Mouse (Mus musculus) embryonic facial prominence, embryonic 14.5 days (tissue): ENCODE data around the gene Mvb12a. TPM values are rescaled to one million over a fixed set of nuclear protein-coding genes. Genes with fewer than 3 reads are reported as not detected.

Experiments
- ATAC-seq: fragments of 200-750 bp; cut with Nextera tagmentation; 2 replicates; pipeline ENCODE4 v1.8.0; 2017; ENCODE audit warnings: low read depth, moderate number of reproducible peaks, moderate TSS enrichment
- DNase-seq: peaks from one replicate; pipeline ENCODE4 v3.0.0-alpha.2; 2015; ENCODE audit warnings: low spot score
- H3K27ac ChIP-seq: fragments of 300-500 bp; sonication (generic); replicated peaks from 2 replicates; pipeline ENCODE4 v1.5.1; 2014; ENCODE audit warnings: low read depth, mild to moderate bottlenecking, low read length, moderate library complexity
- H3K27me3 ChIP-seq: fragments of 300-500 bp; sonication (generic); replicated peaks from 2 replicates; pipeline ENCODE4 v1.6.1; 2014; ENCODE audit warnings: low read length; ENCODE audit not compliant: control insufficient read depth, insufficient read depth
- H3K36me3 ChIP-seq: fragments of 300-500 bp; sonication (generic); 2 replicates; pipeline ENCODE4 v1.6.1; 2014; ENCODE audit warnings: low read length, mixed read lengths; ENCODE audit not compliant: control insufficient read depth, insufficient read depth
- H3K4me1 ChIP-seq: fragments of 300-500 bp; sonication (generic); 2 replicates; pipeline ENCODE4 v1.6.1; 2014; ENCODE audit warnings: antibody characterized with exemption, low read length; ENCODE audit not compliant: control insufficient read depth, insufficient read depth
- H3K4me2 ChIP-seq: fragments of 300-500 bp; sonication (generic); 2 replicates; pipeline ENCODE4 v1.6.1; 2014; ENCODE audit warnings: low read depth, mild to moderate bottlenecking, low read length, moderate library complexity, mixed read lengths
- H3K4me3 ChIP-seq: fragments of 300-500 bp; sonication (generic); 2 replicates; pipeline ENCODE4 v1.5.1; 2014; ENCODE audit warnings: low read depth, mild to moderate bottlenecking, low read length
- H3K9ac ChIP-seq: fragments of 300-500 bp; sonication (generic); 2 replicates; pipeline ENCODE4 v1.6.1; 2014; ENCODE audit warnings: low read depth, mild to moderate bottlenecking, low read length, moderate library complexity, mixed read lengths
- H3K9me3 ChIP-seq: fragments of 300-500 bp; sonication (generic); 2 replicates; pipeline ENCODE4 v1.6.1; 2016; ENCODE audit warnings: low read length; ENCODE audit not compliant: control insufficient read depth
- WGBS: fragments of 180-500 bp; shearing (Covaris S2); extraction: QIAGEN DNeasy Blood & Tissue Kit; methylation state at CpG from one replicate; pipeline ENCODE4 v1.1.7; 2014; 5-methylcytosine and 5-hydroxymethylcytosine counted together
- polyA plus RNA-seq: library from polyadenylated mRNA; unstranded; fragments of >200 nt; fragmentation: Nextera tagmentation; extraction: Ambion mirVana; gene quantifications from 2 replicates; pipeline ENCODE4 v1.2.1, GENCODE M21; 2014

The Mvb12a gene
- polyA plus RNA-seq, 1 experiment from 2014 or later, result 85.4 TPM

- Histone ChIP-seq H3K36me3 (peaks cover 10% of the 10 kb centered on the region; the same call in 1 of the 2 replicates), H3K27ac (no peak overlapping the region), H3K4me1 (peaks cover 8% of the 10 kb centered on the region), H3K9me3 (no peaks in the 10 kb centered on the region), H3K9ac (0 out of 2 replicates have a peak overlapping the region, but pooled peaks have one; percentile 9), H3K4me3 (no peak overlapping the region), H3K27me3 (peaks cover 5% of the 10 kb centered on the region), H3K4me2 (no peak overlapping the region)
- no peak for ATAC-seq
- 65% methylated on average over 6 of the region's 6 CpGs for WGBS
- no peak for DNase-seq
These were observed 53.7 kb downstream of the Mvb12a start for GRCm38 (mm10) chr8:71596384-71596783.

- no peak overlapping the region for H3K9ac ChIP-seq
- DNase-seq, result peak; percentile 27
- H3K27me3 ChIP-seq, result peaks cover 9% of the 10 kb centered on the region
- no peak for ATAC-seq
- peaks cover 8% of the 10 kb centered on the region for H3K4me1 ChIP-seq
- H3K9me3 ChIP-seq, result no peaks in the 10 kb centered on the region
- H3K27ac ChIP-seq, result no peak overlapping the region
- H3K4me2 ChIP-seq, result no peak overlapping the region
- no peak overlapping the region for H3K4me3 ChIP-seq
- 81% methylated on average over 4 of the region's 4 CpGs for WGBS
- H3K36me3 ChIP-seq, result peaks cover 10% of the 10 kb centered on the region; the same call in 1 of the 2 replicates
These were observed 54.1 kb downstream of the Mvb12a start for GRCm38 (mm10) chr8:71596798-71597197.

GRCm38 (mm10) chr8:71597451-71597850 is 54.7 kb downstream of the Mvb12a start, which contains the start of gene Fam129c:
Gene Fam129c (plus strand): TSS chr8:71597648.
- 79% methylated on average over 3 of the region's 3 CpGs for WGBS
- peaks cover 8% of the 10 kb centered on the region for H3K4me1 ChIP-seq

More at GRCm38 (mm10) chr8:71597451-71597850, 54.7 kb downstream of the Mvb12a start, which contains the start of gene Fam129c:
- DNase-seq (no peak), ATAC-seq (no peak)
- peaks cover 15% of the 10 kb centered on the region for H3K27me3 ChIP-seq
- peaks cover 10% of the 10 kb centered on the region; the same call in 1 of the 2 replicates for H3K36me3 ChIP-seq
- H3K9ac ChIP-seq, result no peak within 1 kb of the TSS
- H3K4me3 ChIP-seq, result no peak within 1 kb of the TSS
- H3K9me3 ChIP-seq, result no peaks in the 10 kb centered on the region
- no peak within 1 kb of the TSS for H3K27ac ChIP-seq
- H3K4me2 ChIP-seq, result no peak within 1 kb of the TSS

Other genes starting within 250 kb of the Mvb12a start
- gene Use1, start 176.1 kb upstream of the Mvb12a start, polyA plus RNA-seq, result 106 and 115 TPM in 2 replicates
- gene Ocel1, start 171.6 kb upstream of the Mvb12a start, polyA plus RNA-seq, result 3.8 and 4.0 TPM in 2 replicates
- 57.2 and 61.9 TPM in 2 replicates for gene Nr2f6, start 161.0 kb upstream of the Mvb12a start, polyA plus RNA-seq
- 9.4 and 11.3 TPM in 2 replicates for gene Ushbp1, start 147.1 kb upstream of the Mvb12a start, polyA plus RNA-seq
- gene Babam1, start 146.1 kb upstream of the Mvb12a start, polyA plus RNA-seq, result 79.6 and 85.2 TPM in 2 replicates
- gene Ankle1, start 136.9 kb upstream of the Mvb12a start, polyA plus RNA-seq, result 13.0 and 16.4 TPM in 2 replicates
- gene Abhd8, start 79.3 kb upstream of the Mvb12a start, polyA plus RNA-seq, result 47.9 and 49.4 TPM in 2 replicates
- gene Mrpl34, start 78.0 kb upstream of the Mvb12a start, polyA plus RNA-seq, result 115 and 123 TPM in 2 replicates
- gene Dda1, start 73.7 kb upstream of the Mvb12a start, polyA plus RNA-seq, result 100 and 105 TPM in 2 replicates
- gene Ano8, start 57.0 kb upstream of the Mvb12a start, polyA plus RNA-seq, result 2.0 and 2.1 TPM in 2 replicates
- 5.3 and 6.8 TPM in 2 replicates for gene Gtpbp3, start 54.8 kb upstream of the Mvb12a start, polyA plus RNA-seq
- gene Plvap, start 31.2 kb upstream of the Mvb12a start, polyA plus RNA-seq, result 53.5 and 59.0 TPM in 2 replicates
- 2.4 and 3.5 TPM in 2 replicates for gene Ccdc194, start 17.2 kb upstream of the Mvb12a start, polyA plus RNA-seq
- 16.0 and 16.2 TPM in 2 replicates for gene Bst2, start 5.5 kb upstream of the Mvb12a start, polyA plus RNA-seq
- 1.1 and 1.4 TPM in 2 replicates for gene Tmem221, start 15.9 kb downstream of the Mvb12a start, polyA plus RNA-seq
- 0.07 TPM in 1 of 2 replicates, not detected in the other for gene Nxnl1, start 23.7 kb downstream of the Mvb12a start, polyA plus RNA-seq
- gene Slc27a1, start 26.0 kb downstream of the Mvb12a start, polyA plus RNA-seq, result 15.5 and 20.4 TPM in 2 replicates
- gene Pgls, start 49.3 kb downstream of the Mvb12a start, polyA plus RNA-seq, result 239 and 245 TPM in 2 replicates
- gene Fam129c, start 54.7 kb downstream of the Mvb12a start, polyA plus RNA-seq, result 2.3 and 3.5 TPM in 2 replicates
- 107 and 112 TPM in 2 replicates for gene Colgalt1, start 68.1 kb downstream of the Mvb12a start, polyA plus RNA-seq
- gene Unc13a, start 128.8 kb downstream of the Mvb12a start, polyA plus RNA-seq, result 1.1 and 1.4 TPM in 2 replicates
- gene Jak3, start 133.4 kb downstream of the Mvb12a start, polyA plus RNA-seq, result 4.8 and 5.2 TPM in 2 replicates
- gene Insl3, start 146.3 kb downstream of the Mvb12a start, polyA plus RNA-seq, result 1.0 TPM in 1 of 2 replicates, not detected in the other
- 0.84 and 0.87 TPM in 2 replicates for gene B3gnt3, start 158.9 kb downstream of the Mvb12a start, polyA plus RNA-seq
- 2.6 and 2.7 TPM in 2 replicates for gene Fcho1, start 182.8 kb downstream of the Mvb12a start, polyA plus RNA-seq